Mouse (Mus musculus): ENCODE measurements at regions not wholly inside any gene's neighbourhood (a gene's known extent, or its start where the extent isn't known, plus 50 kb on each side); places are given as distances from the start of the nearest gene placed in this dataset.
"Not testable (repeated sequence)": the region's sequence is repeated elsewhere in the genome, so short reads cannot be mapped to it uniquely, and the experiment has no call there.

GRCm38 (mm10) chrX:15322207-15322839 is 1111.4 kb downstream of the H2al1n start:
- H3K27me3 ChIP-seq (replicated peaks), result no peaks in the 10 kb centered on the region
- no peaks in the 10 kb centered on the region for H3K9me3 ChIP-seq
- H3K4me2 ChIP-seq, result peak overlapping the region; percentile 51
- H3K27ac ChIP-seq (replicated peaks), result no peak overlapping the region
- H3K9ac ChIP-seq, result no peak overlapping the region
- 1% methylated on average over 7 of the region's 7 CpGs for WGBS
- no peaks in the 10 kb centered on the region for H3K36me3 ChIP-seq
- no peaks in the 10 kb centered on the region for H3K4me1 ChIP-seq
- H3K4me3 ChIP-seq, result peak overlapping the region; percentile 30
- ATAC-seq (ENCODE audit: extremely low read depth, insufficient number of reproducible peaks, low FRiP score, low TSS enrichment), result no peak

DNA sequence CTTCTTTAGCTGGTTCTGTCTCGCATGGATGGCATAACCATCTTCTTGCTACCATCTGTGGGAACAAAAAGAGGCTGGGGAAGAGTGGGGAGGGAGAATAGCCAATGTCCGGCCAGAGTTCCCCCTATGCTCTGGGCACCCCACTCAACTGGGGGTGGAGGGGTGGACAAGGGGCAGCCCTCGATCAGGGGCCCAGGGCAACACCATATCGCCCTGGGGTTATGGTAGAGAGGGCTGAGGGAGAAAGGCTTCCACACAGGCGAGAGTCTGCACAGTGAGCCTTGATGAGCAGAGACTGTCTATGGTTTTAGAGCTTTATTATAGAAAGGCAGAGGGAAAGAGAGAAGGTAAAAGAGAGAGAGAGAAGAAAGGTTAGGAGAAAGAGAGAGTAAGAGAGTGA is 1112.0 kb downstream of the H2al1n start:
- Histone ChIP-seq H3K4me3 (no peak overlapping the region), H3K9me3 (no peaks in the 10 kb centered on the region), H3K27me3 (replicated peaks) (no peaks in the 10 kb centered on the region), H3K27ac (replicated peaks) (no peak overlapping the region), H3K4me1 (no peaks in the 10 kb centered on the region), H3K4me2 (no peak overlapping the region), H3K9ac (no peak overlapping the region), H3K36me3 (no peaks in the 10 kb centered on the region)
- WGBS, result 38% methylated on average over 5 of the region's 5 CpGs
- ATAC-seq (ENCODE audit: extremely low read depth, insufficient number of reproducible peaks, low FRiP score, low TSS enrichment), result no peak

DNA sequence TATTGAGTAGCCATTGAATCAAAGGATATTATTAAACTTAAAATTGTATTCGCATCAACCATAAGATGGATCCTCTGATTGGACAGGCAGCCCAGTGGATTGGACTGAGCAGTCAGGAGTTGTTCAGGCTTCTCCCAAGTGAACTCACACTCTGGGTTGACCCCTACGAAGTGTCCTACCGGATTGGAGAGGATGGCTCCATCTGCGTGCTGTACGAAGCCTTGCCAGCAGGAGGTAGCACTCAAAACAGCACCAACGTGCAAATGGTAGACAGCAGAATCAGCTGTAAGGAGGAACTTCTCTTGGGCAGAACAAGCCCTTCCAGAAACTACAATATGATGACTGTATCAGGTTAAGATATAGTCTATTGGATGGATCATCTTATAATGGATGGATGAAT is 1154.2 kb downstream of the H2al1n start:
- not testable (repeated sequence) for H3K36me3 ChIP-seq; H3K27me3 ChIP-seq (replicated peaks); H3K9me3 ChIP-seq; H3K27ac ChIP-seq (replicated peaks); H3K4me2 ChIP-seq; H3K4me3 ChIP-seq; H3K4me1 ChIP-seq; H3K9ac ChIP-seq; ATAC-seq (ENCODE audit: extremely low read depth, insufficient number of reproducible peaks, low FRiP score, low TSS enrichment)
- WGBS, result 76% methylated on average over 6 of the region's 6 CpGs
